Comparison of ENCODE assay signal across 12 mouse cellular contexts in genomic region chr6:28827565-28827964, GRCm38 (mm10). TPM values are rescaled to one million over a fixed set of nuclear protein-coding genes. Genes with fewer than 3 reads are reported as not detected.
DNase-seq lines count a peak whose midpoint lies in the region; ATAC-seq and TF ChIP-seq lines count a peak whose summit lies in the region.
"Had no signal": no experiment of that assay in that cellular context is flagged by ENCODE, and none has a peak within 500 bp of the region (broad histone marks: within the 10 kb centered on the region; RNA-seq: fewer than 3 reads in every experiment).

No protein-coding gene starts in this region.

- H3K4me1 ChIP-seq in lung, embryonic 16.5 days (replicated peaks; ENCODE audit: control insufficient read depth, insufficient read depth, low read length): peaks cover 10% of the 10 kb centered on the region; the same call in 1 of the 2 replicates
- H3K4me1 ChIP-seq in forebrain, embryonic 14.5 days (ENCODE audit: control insufficient read depth, insufficient read depth, low read length): peaks cover 51% of the 10 kb centered on the region
- H3K4me1 ChIP-seq in midbrain, embryonic 10.5 days: peaks cover 71% of the 10 kb centered on the region
- H3K4me1 ChIP-seq in olfactory bulb, adult 2 months (ENCODE audit: control insufficient read depth, insufficient read depth, low read length): peaks cover 29% of the 10 kb centered on the region

- H3K4me2 ChIP-seq in lung, embryonic 16.5 days (ENCODE audit: low read depth, low read length): peak overlapping the region; percentile 29; the same call in 1 of the 2 replicates
- peak overlapping the region; percentile 96 for H3K4me2 ChIP-seq in forebrain, embryonic 14.5 days (ENCODE audit: low read length)

- no peaks in the 10 kb centered on the region for H3K36me3 ChIP-seq in lung, embryonic 16.5 days (ENCODE audit: control insufficient read depth, insufficient read depth, low read length)
- H3K36me3 ChIP-seq in forebrain, embryonic 14.5 days (ENCODE audit: control insufficient read depth, insufficient read depth, low read length): peaks cover 11% of the 10 kb centered on the region; the same call in 1 of the 2 replicates
- peaks cover 10% of the 10 kb centered on the region for H3K36me3 ChIP-seq in midbrain, embryonic 10.5 days

- peaks cover 6% of the 10 kb centered on the region for H3K27me3 ChIP-seq in lung, embryonic 16.5 days (ENCODE audit: control insufficient read depth, insufficient read depth, low read depth, low read length)
- no peaks in the 10 kb centered on the region for H3K27me3 ChIP-seq in forebrain, embryonic 14.5 days (replicated peaks; ENCODE audit: control insufficient read depth, insufficient read depth, low read length)
- peaks cover 29% of the 10 kb centered on the region for H3K27me3 ChIP-seq in midbrain, embryonic 10.5 days (ENCODE audit: low read depth, poor library complexity, severe bottlenecking)

- WGBS in lung, embryonic 16.5 days: 41% methylated on average over 3 of the region's 3 CpGs
- 4% methylated on average over 3 of the region's 3 CpGs for WGBS in forebrain, embryonic 14.5 days
- 30% methylated on average over 3 of the region's 3 CpGs for WGBS in midbrain, embryonic 10.5 days
- 16% methylated on average over 3 of the region's 3 CpGs for WGBS in olfactory bulb, adult 2 months

- H3K27ac ChIP-seq in lung, embryonic 16.5 days (ENCODE audit: low read length): no peak overlapping the region
- H3K27ac ChIP-seq in forebrain, embryonic 14.5 days (ENCODE audit: low read depth, low read length): no peak overlapping the region; the same call in 1 of the 2 replicates
- no peak overlapping the region for H3K27ac ChIP-seq in midbrain, embryonic 10.5 days (replicated peaks)
- H3K27ac ChIP-seq in olfactory bulb, adult 2 months (ENCODE audit: insufficient read depth, low read depth, low read length): peak overlapping the region; percentile 41; the same call in 1 of the 2 replicates
- H3K27ac ChIP-seq: heart, adult 2 months had no signal

- no peaks in the 10 kb centered on the region for H3K9me3 ChIP-seq in lung, embryonic 16.5 days (ENCODE audit: control insufficient read depth, low read length)
- H3K9me3 ChIP-seq in forebrain, embryonic 14.5 days (replicated peaks; ENCODE audit: control insufficient read depth, low read length): no peaks in the 10 kb centered on the region
- H3K9me3 ChIP-seq in midbrain, embryonic 10.5 days (replicated peaks): no peaks in the 10 kb centered on the region
- H3K9me3 ChIP-seq: megakaryocyte, embryonic 14.5 days had no signal

- no peak overlapping the region for H3K9ac ChIP-seq in lung, embryonic 16.5 days (ENCODE audit: low read length)
- H3K9ac ChIP-seq in forebrain, embryonic 14.5 days (ENCODE audit: low read length): peak overlapping the region; percentile 29; the same call in 1 of the 2 replicates

- no peak overlapping the region for H3K4me3 ChIP-seq in lung, embryonic 16.5 days (ENCODE audit: low read length)
- peak overlapping the region; percentile 29 for H3K4me3 ChIP-seq in forebrain, embryonic 14.5 days (ENCODE audit: low read depth, low read length)
- H3K4me3 ChIP-seq in midbrain, embryonic 10.5 days: peak overlapping the region; percentile 5; the same call in 1 of the 2 replicates
- peak overlapping the region; percentile 50 for H3K4me3 ChIP-seq in olfactory bulb, adult 2 months (ENCODE audit: insufficient read depth, low read depth, low read length)
- H3K4me3 ChIP-seq: heart, adult 2 months; megakaryocyte, embryonic 14.5 days had no signal

- no peak for DNase-seq in lung, postnatal 14 days
- DNase-seq in forebrain, embryonic 14.5 days (ENCODE audit: low spot score): no peak
- no peak for DNase-seq in midbrain, embryonic 10.5 days (ENCODE audit: low spot score)
- no peak for DNase-seq in kidney, adult 11 months
- DNase-seq in heart, adult 8-10 months (ENCODE audit: low spot score): no peak
- DNase-seq: heart, adult 2 months; kidney, postnatal 25 days; thymus, postnatal 25 days had no signal

- no peak for TF ChIP-seq POLR2A in olfactory bulb, adult 2 months (IDR thresholded peaks at IDR 0.05; ENCODE audit: insufficient read depth, low read depth, low read length)

- TF ChIP-seq CTCF in olfactory bulb, adult 2 months (IDR thresholded peaks at IDR 0.05; ENCODE audit: insufficient read depth, low read depth, low read length): no peak

- peak; percentile 24 for ATAC-seq in lung, embryonic 16.5 days (ENCODE audit: low read depth)
- ATAC-seq in forebrain, embryonic 14.5 days: no peak

RNA-seq across cellular contexts. Expression of gene Lrrc4, which starts 4.0 kb away (rescaled TPM):
- polyA plus RNA-seq in lung, embryonic 16.5 days (2015; fragmentation: Nextera tagmentation; extraction: Ambion mirVana): 0.19 and 0.45 TPM in 2 replicates
- polyA plus RNA-seq in forebrain, embryonic 14.5 days (2014; fragmentation: Nextera tagmentation; extraction: Ambion mirVana): 5.8 and 7.6 TPM in 2 replicates
- polyA plus RNA-seq in midbrain, embryonic 10.5 days (2016; fragmentation: Nextera tagmentation; extraction: Ambion mirVana): 1.5 and 2.3 TPM in 2 replicates
- not detected in 2 replicates for polyA plus RNA-seq in olfactory bulb, adult 2 months (2012; ENCODE audit: insufficient read depth, insufficient read length, low replicate concordance, missing spikeins)
- under 1 TPM; 0.62 to 0.98 (median 0.76) TPM for total RNA-seq in heart, adult 8-10 months (2022)
- total RNA-seq: liver, adult 2 months had no signal
